Mouse (Mus musculus) embryonic fibroblast, embryonic 13.5 days (primary cell): ENCODE results near the gene Trpc4. TPM values are rescaled to one million over a fixed set of nuclear protein-coding genes. Genes with fewer than 3 reads are reported as not detected.

Source experiments
- H3K27ac ChIP-seq: 2 replicates; pipeline ENCODE4 v1.5.1; 2012; ENCODE audit warnings: low read length, control low read depth, inconsistent platforms; ENCODE audit not compliant: insufficient read depth
- H3K4me1 ChIP-seq: 2 replicates; pipeline ENCODE4 v1.6.1; 2011; ENCODE audit warnings: low read length; ENCODE audit not compliant: control insufficient read depth, insufficient read depth
- H3K4me3 ChIP-seq: 2 replicates; pipeline ENCODE4 v1.5.1; 2011; ENCODE audit warnings: mild to moderate bottlenecking, control low read depth, low read length; ENCODE audit not compliant: insufficient read depth
- CTCF ChIP-seq: IDR thresholded peaks from 2 replicates; pipeline ENCODE4 v1.5.1; 2011; ENCODE audit warnings: mild to moderate bottlenecking, control low read depth, low read length, moderate library complexity, borderline replicate concordance; ENCODE audit not compliant: insufficient read depth
- POLR2A ChIP-seq: IDR thresholded peaks from 2 replicates; pipeline ENCODE4 v1.6.1; 2011; ENCODE audit warnings: low read depth, mild to moderate bottlenecking, control low read depth, low read length, moderate library complexity
- polyA plus RNA-seq: library from polyadenylated mRNA; stranded (reverse); fragments of >200 nt; gene quantifications from 2 replicates; pipeline ENCODE4 v1.2.4, GENCODE M21; 2011; ENCODE audit warnings: low read depth; ENCODE audit not compliant: missing spikeins, insufficient read length

Gene Trpc4
- polyA plus RNA-seq, 1 experiment = not detected

- Histone ChIP-seq H3K4me3 (no peak overlapping the region), H3K27ac (no peak overlapping the region), H3K4me1 (peaks cover 5% of the 10 kb centered on the region; the same call in 1 of the 2 replicates)
- TF ChIP-seq CTCF (no peak), POLR2A (no peak)
Measured at GRCm38 (mm10) chr3:54249311-54249710, 93.5 kb downstream of the Trpc4 start.

GRCm38 (mm10) chr3:54266943-54267342 is 111.1 kb downstream of the Trpc4 start:
- H3K27ac ChIP-seq = no peak overlapping the region
- no peaks in the 10 kb centered on the region for H3K4me1 ChIP-seq
- no peak overlapping the region for H3K4me3 ChIP-seq
- TF ChIP-seq POLR2A = no peak
- TF ChIP-seq CTCF = no peak

GRCm38 (mm10) chr3:54269180-54269579 is 113.3 kb downstream of the Trpc4 start:
- no peak overlapping the region for H3K27ac ChIP-seq
- no peak for TF ChIP-seq POLR2A
- TF ChIP-seq CTCF = no peak
- H3K4me3 ChIP-seq = no peak overlapping the region
- H3K4me1 ChIP-seq = no peaks in the 10 kb centered on the region

GRCm38 (mm10) chr3:54274651-54275050 is 118.8 kb downstream of the Trpc4 start:
- no peak overlapping the region for H3K27ac ChIP-seq
- TF ChIP-seq POLR2A = no peak
- TF ChIP-seq CTCF = no peak

GRCm38 (mm10) chr3:54289731-54290130 is 133.9 kb downstream of the Trpc4 start:
- Histone ChIP-seq H3K4me3 (no peak overlapping the region), H3K4me1 (no peaks in the 10 kb centered on the region), H3K27ac (no peak overlapping the region)
- TF ChIP-seq POLR2A (no peak), CTCF (no peak)

More at GRCm38 (mm10) chr3:54274651-54275050, 118.8 kb downstream of the Trpc4 start:
- Histone ChIP-seq H3K4me1 (no peaks in the 10 kb centered on the region), H3K4me3 (no peak overlapping the region)

- H3K27ac ChIP-seq = no peak overlapping the region
- TF ChIP-seq POLR2A = no peak
- TF ChIP-seq CTCF = no peak
- H3K4me1 ChIP-seq = no peaks in the 10 kb centered on the region
Measured at GRCm38 (mm10) chr3:54310604-54311003, 154.8 kb downstream of the Trpc4 start.

GRCm38 (mm10) chr3:54314055-54314454 is 158.2 kb downstream of the Trpc4 start:
- no peak overlapping the region for H3K27ac ChIP-seq
- no peak for TF ChIP-seq POLR2A
- TF ChIP-seq CTCF = no peak
- H3K4me1 ChIP-seq = no peaks in the 10 kb centered on the region

More at GRCm38 (mm10) chr3:54310604-54311003, 154.8 kb downstream of the Trpc4 start:
- no peak overlapping the region for H3K4me3 ChIP-seq

GRCm38 (mm10) chr3:54352891-54353652 is 197.2 kb downstream of the Trpc4 start:
- no peak for TF ChIP-seq POLR2A
- TF ChIP-seq CTCF = peak; percentile 71
- no peak overlapping the region for H3K27ac ChIP-seq
- H3K4me1 ChIP-seq = peaks cover 3% of the 10 kb centered on the region; the same call in 1 of the 2 replicates
- no peak overlapping the region for H3K4me3 ChIP-seq

More at GRCm38 (mm10) chr3:54314055-54314454, 158.2 kb downstream of the Trpc4 start:
- H3K4me3 ChIP-seq = no peak overlapping the region

GRCm38 (mm10) chr3:54357561-54357960 is 201.7 kb downstream of the Trpc4 start:
- H3K27ac ChIP-seq = no peak overlapping the region
- H3K4me3 ChIP-seq = no peak overlapping the region
- TF ChIP-seq POLR2A = no peak
- no peak for TF ChIP-seq CTCF
- peaks cover 6% of the 10 kb centered on the region; the same call in 1 of the 2 replicates for H3K4me1 ChIP-seq
